Mouse (Mus musculus) monocyte, adult 2 months (primary cell): ENCODE results near the gene Wnt9a.
"Not testable (repeated sequence)": the region's sequence is repeated elsewhere in the genome, so short reads cannot be mapped to it uniquely, and the experiment has no call there.

ENCODE experiments used
- DNase-seq, 2 experiments: peaks; one replicate each; pipeline ENCODE4 v3.0.0; 2022; ENCODE audit warnings: low spot score in 2 of 2, low read depth in 1 of 2

Wnt9a gene

GRCm38 (mm10) chr11:59306461-59307421, at the start of gene Wnt9a:
TSS of gene Wnt9a (plus strand) at chr11:59306928.
- no peak for DNase-seq

GRCm38 (mm10) chr11:59259647-59260046, 47.1 kb upstream of the Wnt9a start:
- DNase-seq: no peak

GRCm38 (mm10) chr11:59260706-59261493, 45.8 kb upstream of the Wnt9a start:
- no peak for DNase-seq

- DNase-seq: no peak
These were observed 44.4 kb upstream of the Wnt9a start for GRCm38 (mm10) chr11:59262308-59262707.

- DNase-seq: no peak
These were observed 42.7 kb upstream of the Wnt9a start for GRCm38 (mm10) chr11:59263870-59264563.

GRCm38 (mm10) chr11:59264593-59264992, 42.1 kb upstream of the Wnt9a start:
- no peak for DNase-seq

- no peak for DNase-seq
These were observed 41.4 kb upstream of the Wnt9a start for GRCm38 (mm10) chr11:59265154-59265813.

- no peak for DNase-seq
These were observed 40.0 kb upstream of the Wnt9a start for GRCm38 (mm10) chr11:59266727-59267126.

- no peak for DNase-seq
These were observed 32.5 kb upstream of the Wnt9a start for GRCm38 (mm10) chr11:59274184-59274583.

GRCm38 (mm10) chr11:59276877-59277276, 29.9 kb upstream of the Wnt9a start:
- DNase-seq: no peak

GRCm38 (mm10) chr11:59278047-59278446, 28.7 kb upstream of the Wnt9a start:
- no peak for DNase-seq

- DNase-seq: no peak
These were observed 24.6 kb upstream of the Wnt9a start for GRCm38 (mm10) chr11:59282111-59282510.

GRCm38 (mm10) chr11:59282933-59283332, 23.8 kb upstream of the Wnt9a start:
- no peak for DNase-seq

GRCm38 (mm10) chr11:59284146-59284545, 22.6 kb upstream of the Wnt9a start:
- DNase-seq: no peak

GRCm38 (mm10) chr11:59289706-59290105, 17.0 kb upstream of the Wnt9a start:
- no peak for DNase-seq

GRCm38 (mm10) chr11:59290702-59291303, 15.9 kb upstream of the Wnt9a start, which contains the start of gene Wnt3a:
TSS of gene Wnt3a (minus strand) at chr11:59290752.
- DNase-seq: no peak

- no peak for DNase-seq
These were observed 13.1 kb upstream of the Wnt9a start for GRCm38 (mm10) chr11:59293616-59294015.

- DNase-seq: no peak
These were observed 8.8 kb upstream of the Wnt9a start for GRCm38 (mm10) chr11:59297941-59298340.

- DNase-seq: no peak
These were observed 6.5 kb upstream of the Wnt9a start for GRCm38 (mm10) chr11:59300185-59300584.

- not testable (repeated sequence) for DNase-seq
These were observed 5.7 kb upstream of the Wnt9a start for GRCm38 (mm10) chr11:59301053-59301452.
